Mouse (Mus musculus) MEL (cell line): ENCODE data around the gene Lexm.

ENCODE experiments used
- CHD1 ChIP-seq: IDR thresholded peaks from 2 replicates; pipeline ENCODE4 v1.6.1; 2012; ENCODE audit warnings: low read depth, mild to moderate bottlenecking, inconsistent platforms, low read length, improper control_type of control experiment
- CTCF ChIP-seq, 3 experiments: IDR thresholded peaks in 2 of 3; conservative IDR thresholded peaks in 1 of 3; 2 replicates each; pipeline ENCODE4 v1.5.1; 2011 to 2012; ENCODE audit warnings: low read length in 3 of 3, low read depth in 2 of 3, mild to moderate bottlenecking in 2 of 3, improper control_type of control experiment in 1 of 3, inconsistent platforms in 1 of 3, mixed read lengths in 1 of 3, moderate library complexity in 1 of 3; ENCODE audit not compliant: control insufficient read depth in 1 of 3, insufficient read depth in 1 of 3, poor library complexity in 1 of 3, severe bottlenecking in 1 of 3
- MAX ChIP-seq: IDR thresholded peaks from 2 replicates; pipeline ENCODE4 v1.6.1; 2011; ENCODE audit warnings: low read length, improper control_type of control experiment
- MXI1 ChIP-seq: IDR thresholded peaks from 2 replicates; pipeline ENCODE4 v1.6.1; 2011; ENCODE audit warnings: mild to moderate bottlenecking, low read depth, low read length, improper control_type of control experiment
- MYC ChIP-seq: IDR thresholded peaks from 2 replicates; pipeline ENCODE4 v1.6.1; 2011; ENCODE audit warnings: low read depth, mild to moderate bottlenecking, low read length, improper control_type of control experiment, moderate library complexity
- NELFE ChIP-seq: IDR thresholded peaks from 2 replicates; pipeline ENCODE4 v1.6.1; 2011; ENCODE audit warnings: low read depth, low read length, improper control_type of control experiment
- POLR2A ChIP-seq, 2 experiments: IDR thresholded peaks; 2 replicates each; pipeline ENCODE4 v1.6.1; 2011 to 2012; ENCODE audit warnings: low read length in 2 of 2, mild to moderate bottlenecking in 2 of 2, control low read depth in 1 of 2, improper control_type of control experiment in 1 of 2, low read depth in 1 of 2, moderate library complexity in 1 of 2; ENCODE audit not compliant: control insufficient read depth in 1 of 2, insufficient read depth in 1 of 2, poor library complexity in 1 of 2
- SMC3 ChIP-seq: IDR thresholded peaks from 2 replicates; pipeline ENCODE4 v1.6.1; 2011; ENCODE audit warnings: low read depth, low read length, improper control_type of control experiment
- UBTF ChIP-seq: IDR thresholded peaks from 2 replicates; pipeline ENCODE4 v1.6.1; 2012; ENCODE audit warnings: low read depth, mild to moderate bottlenecking, inconsistent platforms, low read length, improper control_type of control experiment, moderate library complexity, borderline replicate concordance; ENCODE audit not compliant: insufficient read depth
- ZMIZ1 ChIP-seq: IDR thresholded peaks from 2 replicates; pipeline ENCODE4 v1.6.1; 2012; ENCODE audit warnings: low read depth, mild to moderate bottlenecking, inconsistent platforms, low read length, improper control_type of control experiment, moderate library complexity

- no peak for TF ChIP-seq NELFE
- no peak for TF ChIP-seq MYC
- no peak for TF ChIP-seq CTCF (IDR thresholded peaks at IDR 0.05 in 2 of 3, conservative IDR thresholded peaks at IDR 0.05 in 1 of 3; ENCODE audit: control insufficient read depth in 1 of 3, insufficient read depth in 1 of 3, low read depth in 2 of 3, low read length in 3 of 3, poor library complexity in 1 of 3, severe bottlenecking in 1 of 3)
- TF ChIP-seq SMC3, result no peak
- no peak for TF ChIP-seq ZMIZ1
- no peak for TF ChIP-seq MXI1
- TF ChIP-seq CHD1, result no peak
- TF ChIP-seq POLR2A (IDR thresholded peaks at IDR 0.05; ENCODE audit: control insufficient read depth in 1 of 2, insufficient read depth in 1 of 2, low read depth in 1 of 2, low read length in 2 of 2, poor library complexity in 1 of 2), result no peak
- TF ChIP-seq MAX, result no peak
- no peak for TF ChIP-seq UBTF
Measured at GRCm38 (mm10) chr4:106590142-106590541, 26.9 kb downstream of the Lexm start.
